Mouse (Mus musculus) forebrain, postnatal 0 days (tissue): ENCODE measurements around the gene Epha3. TPM values are rescaled to one million over a fixed set of nuclear protein-coding genes. Genes with fewer than 3 reads are reported as not detected.

Experiments used
- ATAC-seq: fragments of 200-750 bp; cut with Nextera tagmentation; 2 replicates; pipeline ENCODE4 v1.8.0; 2017; ENCODE audit warnings: mild to moderate bottlenecking, moderate library complexity
- DNase-seq: peaks from one replicate; pipeline ENCODE4 v3.0.0-alpha.2; 2015
- H3K27ac ChIP-seq: fragments of 300-500 bp; sonication (generic); 2 replicates; pipeline ENCODE4 v1.5.1; 2014; ENCODE audit warnings: low read depth, mild to moderate bottlenecking, antibody characterized with exemption, low read length, moderate library complexity, mixed read lengths
- H3K27me3 ChIP-seq: fragments of 300-500 bp; sonication (generic); 2 replicates; pipeline ENCODE4 v1.6.1; 2014; ENCODE audit warnings: mild to moderate bottlenecking, low read length, mixed read lengths; ENCODE audit not compliant: insufficient read depth
- H3K36me3 ChIP-seq: fragments of 300-500 bp; sonication (generic); 2 replicates; pipeline ENCODE4 v1.6.1; 2014; ENCODE audit warnings: mild to moderate bottlenecking, moderate library complexity; ENCODE audit not compliant: insufficient read depth
- H3K4me1 ChIP-seq: fragments of 300-500 bp; sonication (generic); 2 replicates; pipeline ENCODE4 v1.6.1; 2014; ENCODE audit warnings: antibody characterized with exemption; ENCODE audit not compliant: insufficient read depth
- H3K4me2 ChIP-seq: fragments of 300-500 bp; sonication (generic); 2 replicates; pipeline ENCODE4 v1.6.1; 2014; ENCODE audit warnings: low read depth, mild to moderate bottlenecking, moderate library complexity
- H3K4me3 ChIP-seq: fragments of 300-500 bp; sonication (generic); 2 replicates; pipeline ENCODE4 v1.5.1; 2014; ENCODE audit warnings: low read depth, low read length, mixed read lengths
- H3K9ac ChIP-seq: fragments of 300-500 bp; sonication (generic); 2 replicates; pipeline ENCODE4 v1.6.1; 2014; ENCODE audit warnings: mild to moderate bottlenecking
- H3K9me3 ChIP-seq: fragments of 300-500 bp; sonication (generic); 2 replicates; pipeline ENCODE4 v1.6.1; 2016; ENCODE audit warnings: low read length
- CTCF ChIP-seq: sonication (generic); IDR thresholded peaks from 2 replicates; pipeline ENCODE4 v1.5.1; 2016; ENCODE audit warnings: antibody characterized with exemption, control low read depth, low read depth
- WGBS: fragments of 180-500 bp; shearing (Covaris S2); extraction: QIAGEN DNeasy Blood & Tissue Kit; methylation state at CpG from one replicate; pipeline ENCODE4 v1.1.7; 2014; 5-methylcytosine and 5-hydroxymethylcytosine counted together
- polyA plus RNA-seq: library from polyadenylated mRNA; unstranded; fragments of >200 nt; fragmentation: Nextera tagmentation; extraction: Ambion mirVana; gene quantifications from 2 replicates; pipeline ENCODE4 v1.2.1, GENCODE M21; 2015
- total RNA-seq: library from RNA; depleted of rRNA; stranded (reverse); fragments of >200 nt; gene quantifications from 2 replicates; pipeline ENCODE4 v1.2.3, GENCODE M21; 2014; rRNA removed

The Epha3 gene
- total RNA-seq: 47.1 and 48.3 TPM in 2 replicates
- 18.9 and 25.4 TPM in 2 replicates for polyA plus RNA-seq

GRCm38 (mm10) chr16:63863913-63864330, at the start of gene Epha3:
TSS of gene Epha3 (minus strand) at chr16:63864175.
- no peaks in the 10 kb centered on the region for H3K36me3 ChIP-seq
- peak within 1 kb of the TSS; percentile 51 for H3K4me2 ChIP-seq
- no peaks in the 10 kb centered on the region for H3K27me3 ChIP-seq
- DNase-seq (peak; percentile 93), ATAC-seq (peak; percentile 97)
- under 1% methylated on average over 28 of the region's 28 CpGs for WGBS
- no peaks in the 10 kb centered on the region for H3K4me1 ChIP-seq
- H3K4me3 ChIP-seq: peak within 1 kb of the TSS; percentile 60
- TF ChIP-seq CTCF: no peak; the same call in 1 of the 2 replicates
- peak within 1 kb of the TSS; percentile 52 for H3K9ac ChIP-seq
- no peaks in the 10 kb centered on the region for H3K9me3 ChIP-seq
- H3K27ac ChIP-seq: peak within 1 kb of the TSS; percentile 71

GRCm38 (mm10) chr16:63903425-63903824, 39.5 kb upstream of the Epha3 start:
- ATAC-seq (no peak), DNase-seq (peak; percentile 37)
- H3K4me1 ChIP-seq: no peaks in the 10 kb centered on the region
- peak overlapping the region; percentile 43 for H3K4me2 ChIP-seq
- no peaks in the 10 kb centered on the region for H3K27me3 ChIP-seq
- no peak overlapping the region for H3K27ac ChIP-seq
- WGBS: 21% methylated on average over 13 of the region's 13 CpGs
- no peaks in the 10 kb centered on the region for H3K9me3 ChIP-seq
- H3K9ac ChIP-seq: peak overlapping the region; percentile 44
- H3K4me3 ChIP-seq: peak overlapping the region; percentile 28
- TF ChIP-seq CTCF: no peak
- no peaks in the 10 kb centered on the region for H3K36me3 ChIP-seq

GRCm38 (mm10) chr16:63881190-63881589, 17.2 kb upstream of the Epha3 start:
- 94% methylated on average over 1 of the region's 1 CpGs for WGBS
- Histone ChIP-seq H3K4me3 (no peak overlapping the region), H3K27ac (no peak overlapping the region), H3K36me3 (no peaks in the 10 kb centered on the region), H3K9me3 (no peaks in the 10 kb centered on the region), H3K9ac (no peak overlapping the region), H3K27me3 (no peaks in the 10 kb centered on the region), H3K4me1 (no peaks in the 10 kb centered on the region), H3K4me2 (no peak overlapping the region)
- no peak for ATAC-seq
- no peak for TF ChIP-seq CTCF
- DNase-seq: no peak

- H3K4me1 ChIP-seq: no peaks in the 10 kb centered on the region
- no peaks in the 10 kb centered on the region for H3K9me3 ChIP-seq
- DNase-seq: peak; percentile 71
- TF ChIP-seq CTCF: peak; percentile 83
- no peaks in the 10 kb centered on the region for H3K27me3 ChIP-seq
- 14% methylated on average over 7 of the region's 7 CpGs for WGBS
- no peak overlapping the region for H3K27ac ChIP-seq
- no peak for ATAC-seq
- no peak overlapping the region for H3K4me2 ChIP-seq
- no peaks in the 10 kb centered on the region for H3K36me3 ChIP-seq
- H3K4me3 ChIP-seq: no peak overlapping the region
- H3K9ac ChIP-seq: no peak overlapping the region
These were observed 8.3 kb upstream of the Epha3 start for GRCm38 (mm10) chr16:63872313-63872712.

GRCm38 (mm10) chr16:63864463-63864976, 545 bp upstream of the Epha3 start:
- peak overlapping the region; percentile 60 for H3K4me3 ChIP-seq
- no peaks in the 10 kb centered on the region for H3K27me3 ChIP-seq
- peak overlapping the region; percentile 51 for H3K4me2 ChIP-seq
- peak overlapping the region; percentile 52 for H3K9ac ChIP-seq
- peak overlapping the region; percentile 71 for H3K27ac ChIP-seq
- no peak for TF ChIP-seq CTCF
- H3K9me3 ChIP-seq: no peaks in the 10 kb centered on the region
- no peaks in the 10 kb centered on the region for H3K36me3 ChIP-seq
- DNase-seq (no peak), ATAC-seq (peak; percentile 54)
- WGBS: 27% methylated on average over 7 of the region's 7 CpGs
- no peaks in the 10 kb centered on the region for H3K4me1 ChIP-seq

- Histone ChIP-seq H3K36me3 (no peaks in the 10 kb centered on the region), H3K4me2 (peak overlapping the region; percentile 51), H3K9me3 (no peaks in the 10 kb centered on the region), H3K4me1 (no peaks in the 10 kb centered on the region), H3K27ac (peak overlapping the region; percentile 71), H3K4me3 (peak overlapping the region; percentile 60), H3K9ac (peak overlapping the region; percentile 52), H3K27me3 (no peaks in the 10 kb centered on the region)
- under 1% methylated on average over 12 of the region's 12 CpGs for WGBS
- ATAC-seq (peak; percentile 64), DNase-seq (peak; percentile 69)
- TF ChIP-seq CTCF: no peak
These were observed 794 bp downstream of the Epha3 start for GRCm38 (mm10) chr16:63863181-63863580.

GRCm38 (mm10) chr16:63857561-63857960, 6.4 kb downstream of the Epha3 start:
- 1% methylated on average over 11 of the region's 11 CpGs for WGBS
- DNase-seq (no peak), ATAC-seq (peak; percentile 25)
- peak overlapping the region; percentile 81 for H3K4me2 ChIP-seq
- H3K4me3 ChIP-seq: peak overlapping the region; percentile 68
- H3K9me3 ChIP-seq: no peaks in the 10 kb centered on the region
- H3K4me1 ChIP-seq: 0 out of 2 replicates have a peak, but pooled peaks cover 5% of the 10 kb centered on the region
- no peaks in the 10 kb centered on the region for H3K27me3 ChIP-seq
- H3K9ac ChIP-seq: peak overlapping the region; percentile 72
- H3K36me3 ChIP-seq: no peaks in the 10 kb centered on the region
- H3K27ac ChIP-seq: peak overlapping the region; percentile 83
- no peak for TF ChIP-seq CTCF
